Mouse (Mus musculus) liver, embryonic 12.5 days (tissue): ENCODE results near the gene Mrpl10. TPM values are rescaled to one million over a fixed set of nuclear protein-coding genes. Genes with fewer than 3 reads are reported as not detected.
A peak's percentile ranks its signal among the peaks of the same experiment; 100 is the strongest.

Experiments
- ATAC-seq: fragments of 200-750 bp; cut with Nextera tagmentation; 2 replicates; pipeline ENCODE4 v1.8.0; 2017; ENCODE audit warnings: moderate number of reproducible peaks, mild to moderate bottlenecking, moderate library complexity
- H3K27ac ChIP-seq: fragments of 300-500 bp; sonication (generic); 2 replicates; pipeline ENCODE4 v1.5.1; 2016; ENCODE audit warnings: mild to moderate bottlenecking
- H3K27me3 ChIP-seq: fragments of 300-500 bp; sonication (generic); replicated peaks from 2 replicates; pipeline ENCODE4 v1.6.1; 2016; ENCODE audit warnings: mild to moderate bottlenecking, moderate library complexity
- H3K36me3 ChIP-seq: fragments of 300-500 bp; sonication (generic); 2 replicates; pipeline ENCODE4 v1.6.1; 2016; ENCODE audit warnings: mild to moderate bottlenecking, moderate library complexity
- H3K4me1 ChIP-seq: fragments of 300-500 bp; sonication (generic); 2 replicates; pipeline ENCODE4 v1.6.1; 2016
- H3K4me2 ChIP-seq: fragments of 300-500 bp; sonication (generic); 2 replicates; pipeline ENCODE4 v1.6.1; 2016; ENCODE audit warnings: mild to moderate bottlenecking, moderate library complexity
- H3K4me3 ChIP-seq: fragments of 300-500 bp; sonication (generic); 2 replicates; pipeline ENCODE4 v1.5.1; 2016; ENCODE audit warnings: mild to moderate bottlenecking, moderate library complexity
- H3K9ac ChIP-seq: fragments of 300-500 bp; sonication (generic); 2 replicates; pipeline ENCODE4 v1.6.1; 2016; ENCODE audit warnings: mild to moderate bottlenecking, moderate library complexity
- H3K9me3 ChIP-seq: fragments of 300-500 bp; sonication (generic); replicated peaks from 2 replicates; pipeline ENCODE4 v1.6.1; 2016; ENCODE audit warnings: mild to moderate bottlenecking, moderate library complexity
- WGBS: fragments of 180-500 bp; shearing (Covaris S2); methylation state at CpG from one replicate; pipeline ENCODE4 v1.1.7; 2016; ENCODE audit not compliant: insufficient replicate concordance; 5-methylcytosine and 5-hydroxymethylcytosine counted together
- polyA plus RNA-seq: library from polyadenylated mRNA; unstranded; fragments of >200 nt; fragmentation: Nextera tagmentation; extraction: Ambion mirVana; gene quantifications from 2 replicates; pipeline ENCODE4 v1.2.1, GENCODE M21; 2016

Mrpl10 gene
- polyA plus RNA-seq, 1 experiment from 2014 or later: 56.7 TPM

DNA sequence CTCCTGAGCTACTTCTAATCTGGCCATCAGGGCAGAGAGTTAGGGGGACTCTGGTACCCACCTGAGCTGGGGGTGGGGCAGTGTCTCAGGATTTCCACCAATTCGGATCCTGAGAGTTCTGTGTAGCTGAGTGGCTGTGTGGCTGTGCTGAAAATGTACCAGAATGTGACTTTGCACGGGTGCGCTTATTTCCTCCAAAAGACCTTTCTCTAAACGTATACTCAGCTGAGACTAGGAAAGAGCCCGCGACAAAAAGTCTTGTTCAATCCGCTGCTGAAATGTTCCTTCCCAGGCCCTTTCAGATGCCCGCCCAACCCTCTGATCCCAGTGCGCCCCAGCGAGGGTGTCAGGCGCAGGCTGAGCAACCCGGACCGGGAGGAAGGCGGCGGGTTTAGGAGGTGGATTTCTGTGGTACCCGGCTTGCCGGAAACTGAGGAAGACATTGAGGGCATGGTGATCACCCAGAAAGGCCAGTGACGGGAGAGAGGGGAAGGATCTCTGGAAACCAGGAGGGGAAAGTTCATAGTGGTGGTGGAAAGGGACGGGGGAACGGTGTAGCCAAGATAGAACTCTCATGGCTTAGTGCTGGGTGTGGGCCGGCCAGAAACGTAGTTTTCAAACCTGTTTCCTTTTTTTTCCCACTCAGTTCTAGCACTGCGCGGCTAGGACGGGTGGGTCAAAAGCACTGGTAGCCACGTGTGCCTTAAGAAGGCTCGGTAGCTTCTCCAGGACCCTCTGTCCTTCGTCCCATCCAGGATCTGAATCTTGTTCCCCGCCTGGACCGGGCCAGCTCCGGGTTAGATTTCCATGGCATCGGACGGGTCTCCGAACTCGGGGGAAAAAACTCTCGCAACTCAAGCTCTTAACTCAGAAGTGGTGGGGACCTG, 23.4 kb upstream of the Mrpl10 start:
- ATAC-seq: no peak
- no peaks in the 10 kb centered on the region for H3K36me3 ChIP-seq
- H3K27ac ChIP-seq: no peak overlapping the region
- 2% methylated on average over 36 of the region's 36 CpGs for WGBS
- no peak overlapping the region for H3K9ac ChIP-seq
- peaks cover 30% of the 10 kb centered on the region for H3K4me1 ChIP-seq
- H3K9me3 ChIP-seq: no peaks in the 10 kb centered on the region
- H3K4me3 ChIP-seq: peak overlapping the region; percentile 28; the same call in 1 of the 2 replicates
- peaks cover 98% of the 10 kb centered on the region for H3K27me3 ChIP-seq
- H3K4me2 ChIP-seq: peak overlapping the region; percentile 56

DNA sequence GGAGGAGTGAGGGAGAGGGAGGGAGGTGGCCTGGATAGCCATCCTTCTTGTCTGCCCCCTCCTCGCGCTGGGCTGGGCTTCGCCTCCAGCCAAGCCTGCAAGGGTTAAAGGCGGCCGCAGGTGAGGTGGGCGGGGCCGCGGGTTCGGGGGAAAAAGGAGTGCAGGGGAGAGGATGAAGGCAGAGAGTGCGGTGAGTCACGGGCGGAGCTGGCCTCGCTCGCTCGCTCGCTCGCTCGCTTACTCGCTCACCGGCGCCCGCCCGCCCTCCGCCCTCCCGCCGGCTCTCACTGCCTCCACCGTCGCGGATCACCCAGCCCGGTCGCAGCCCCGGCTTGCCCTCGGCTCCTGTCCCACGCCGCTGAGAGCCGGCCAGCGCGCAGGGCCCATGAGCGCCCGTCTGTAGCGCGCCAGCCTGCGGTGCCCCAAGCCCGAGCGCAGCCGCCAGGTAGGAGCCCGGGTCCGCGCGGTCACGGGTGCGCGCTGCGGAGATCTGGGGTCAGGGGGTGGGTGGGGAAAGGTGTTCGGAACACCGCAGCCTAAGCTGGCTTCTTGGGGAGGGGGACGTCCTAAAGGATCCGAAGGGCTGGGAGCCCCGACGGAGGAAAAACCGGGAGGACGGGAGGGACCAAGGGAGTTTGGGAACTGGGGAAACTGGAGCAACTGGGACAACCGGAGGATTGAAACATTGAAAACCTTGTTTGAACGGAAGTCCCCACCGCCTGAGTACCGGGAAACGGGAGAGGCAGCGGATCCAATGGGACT, 22.6 kb upstream of the Mrpl10 start:
- H3K4me1 ChIP-seq: peaks cover 30% of the 10 kb centered on the region
- peak overlapping the region; percentile 56 for H3K4me2 ChIP-seq
- ATAC-seq: no peak
- H3K36me3 ChIP-seq: no peaks in the 10 kb centered on the region
- 2% methylated on average over 68 of the region's 68 CpGs for WGBS
- H3K27me3 ChIP-seq: peaks cover 98% of the 10 kb centered on the region
- H3K9me3 ChIP-seq: no peaks in the 10 kb centered on the region
- H3K4me3 ChIP-seq: peak overlapping the region; percentile 28; the same call in 1 of the 2 replicates
- no peak overlapping the region for H3K27ac ChIP-seq
- H3K9ac ChIP-seq: 0 out of 2 replicates have a peak overlapping the region, but pooled peaks have one; percentile 2

DNA sequence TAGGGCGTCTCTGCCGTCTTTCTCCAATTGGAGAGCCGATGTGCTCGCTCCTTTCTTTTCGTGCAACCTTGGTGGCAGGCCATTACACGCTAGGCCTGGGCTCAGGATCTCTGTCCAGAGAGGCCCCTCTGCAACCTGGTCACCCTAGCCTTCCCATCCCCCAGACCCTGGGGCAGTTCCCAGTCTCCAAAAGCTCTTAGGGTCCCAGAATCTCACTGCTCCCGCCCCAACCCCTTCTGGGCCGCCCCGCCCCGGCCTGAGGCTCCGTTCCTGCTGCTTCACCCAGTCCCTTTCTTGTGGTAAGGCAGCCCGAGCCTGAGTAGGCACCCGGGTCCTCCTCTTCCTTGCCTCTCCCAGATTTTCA, 22.0 kb upstream of the Mrpl10 start:
- Histone ChIP-seq H3K9ac (no peak overlapping the region), H3K36me3 (no peaks in the 10 kb centered on the region), H3K27ac (no peak overlapping the region), H3K4me3 (0 out of 2 replicates have a peak overlapping the region, but pooled peaks have one; percentile 28), H3K4me1 (peaks cover 30% of the 10 kb centered on the region), H3K27me3 (peaks cover 98% of the 10 kb centered on the region), H3K4me2 (peak overlapping the region; percentile 56; the same call in 1 of the 2 replicates), H3K9me3 (no peaks in the 10 kb centered on the region)
- 9% methylated on average over 13 of the region's 13 CpGs for WGBS
- ATAC-seq: no peak

DNA sequence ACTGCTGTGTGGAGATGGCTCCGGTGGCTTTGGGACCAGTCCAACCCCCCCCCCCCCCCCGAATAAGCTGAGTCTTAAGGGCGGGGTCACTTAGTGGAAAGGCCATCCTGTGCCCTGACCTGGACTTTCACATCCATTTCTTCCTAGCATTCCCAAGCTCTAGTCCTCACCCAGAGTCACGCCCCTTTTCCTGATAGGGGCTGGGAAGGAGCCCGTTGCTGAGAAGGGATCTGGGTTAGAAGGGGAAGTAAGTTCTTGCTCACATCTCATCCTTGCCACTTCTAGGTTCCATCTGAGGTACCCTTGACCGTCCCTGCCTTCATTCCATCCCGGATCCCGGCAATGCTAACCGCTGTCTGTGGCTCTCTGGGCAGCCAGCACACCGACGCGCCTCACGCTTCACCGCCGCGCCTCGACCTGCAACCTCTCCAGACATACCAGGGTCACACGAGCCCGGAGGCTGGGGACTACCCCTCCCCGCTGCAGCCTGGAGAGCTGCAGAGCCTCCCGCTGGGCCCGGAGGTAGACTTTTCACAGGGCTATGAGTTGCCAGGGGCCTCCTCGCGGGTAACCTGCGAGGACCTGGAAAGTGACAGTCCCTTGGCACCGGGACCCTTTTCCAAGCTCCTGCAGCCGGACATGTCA, 20.1 kb upstream of the Mrpl10 start:
- Histone ChIP-seq H3K9ac (no peak overlapping the region), H3K27ac (no peak overlapping the region), H3K36me3 (no peaks in the 10 kb centered on the region), H3K27me3 (peaks cover 98% of the 10 kb centered on the region), H3K4me3 (peak overlapping the region; percentile 59), H3K9me3 (no peaks in the 10 kb centered on the region), H3K4me1 (peaks cover 40% of the 10 kb centered on the region), H3K4me2 (peak overlapping the region; percentile 78)
- 3% methylated on average over 27 of the region's 27 CpGs for WGBS
- no peak for ATAC-seq

DNA sequence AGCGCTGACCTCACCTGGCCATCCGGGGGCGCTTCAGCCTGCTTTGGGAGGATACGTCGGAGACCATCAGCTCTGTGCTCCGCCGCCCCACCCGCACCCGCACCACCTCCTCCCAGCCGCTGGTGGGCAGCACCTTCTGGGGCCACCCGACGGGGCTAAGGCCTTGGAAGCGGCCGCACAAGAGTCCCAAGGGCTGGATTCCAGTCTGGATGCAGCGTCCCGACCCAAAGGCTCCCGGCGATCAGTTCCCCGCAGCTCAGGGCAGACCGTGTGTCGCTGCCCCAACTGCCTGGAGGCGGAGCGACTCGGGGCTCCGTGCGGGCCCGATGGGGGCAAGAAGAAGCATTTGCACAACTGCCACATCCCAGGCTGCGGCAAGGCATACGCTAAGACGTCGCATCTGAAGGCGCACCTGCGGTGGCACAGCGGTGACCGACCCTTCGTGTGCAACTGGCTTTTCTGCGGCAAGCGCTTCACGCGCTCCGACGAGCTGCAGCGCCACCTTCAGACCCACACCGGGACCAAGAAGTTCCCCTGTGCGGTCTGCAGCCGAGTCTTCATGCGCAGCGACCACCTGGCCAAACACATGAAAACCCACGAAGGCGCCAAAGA, 19.4 kb upstream of the Mrpl10 start:
- ATAC-seq: peak; percentile 52; the same call in 1 of the 2 replicates
- Histone ChIP-seq H3K9me3 (no peaks in the 10 kb centered on the region), H3K4me3 (peak overlapping the region; percentile 59), H3K27ac (no peak overlapping the region), H3K4me1 (peaks cover 41% of the 10 kb centered on the region), H3K4me2 (peak overlapping the region; percentile 78), H3K27me3 (peaks cover 90% of the 10 kb centered on the region), H3K9ac (peak overlapping the region; percentile 60), H3K36me3 (no peaks in the 10 kb centered on the region)
- WGBS: under 1% methylated on average over 50 of the region's 50 CpGs

DNA sequence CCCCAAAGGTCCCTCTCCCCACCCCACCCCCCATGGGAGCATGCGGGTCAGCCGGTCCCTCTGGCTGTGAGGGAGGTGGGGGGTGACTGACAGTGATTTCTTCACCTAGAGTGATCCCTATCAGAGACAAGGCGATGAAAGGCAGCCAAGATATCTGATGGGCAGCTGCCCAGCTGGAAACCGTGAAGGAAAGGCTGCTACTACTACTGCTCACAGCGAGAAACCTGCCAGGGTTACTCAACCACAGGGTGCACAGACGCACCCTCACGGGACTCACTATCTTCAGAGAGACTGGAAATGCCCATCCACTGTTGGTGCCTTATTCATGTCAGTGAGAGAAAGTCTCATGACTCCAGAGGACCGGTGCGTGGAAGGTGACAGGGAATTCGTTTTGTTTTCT, 16.4 kb upstream of the Mrpl10 start:
- ATAC-seq: no peak
- no peaks in the 10 kb centered on the region for H3K36me3 ChIP-seq
- no peak overlapping the region for H3K9ac ChIP-seq
- 35% methylated on average over 10 of the region's 10 CpGs for WGBS
- peaks cover 69% of the 10 kb centered on the region for H3K27me3 ChIP-seq
- H3K4me3 ChIP-seq: no peak overlapping the region
- H3K4me1 ChIP-seq: peaks cover 38% of the 10 kb centered on the region
- H3K9me3 ChIP-seq: no peaks in the 10 kb centered on the region
- no peak overlapping the region for H3K27ac ChIP-seq
- no peak overlapping the region for H3K4me2 ChIP-seq

DNA sequence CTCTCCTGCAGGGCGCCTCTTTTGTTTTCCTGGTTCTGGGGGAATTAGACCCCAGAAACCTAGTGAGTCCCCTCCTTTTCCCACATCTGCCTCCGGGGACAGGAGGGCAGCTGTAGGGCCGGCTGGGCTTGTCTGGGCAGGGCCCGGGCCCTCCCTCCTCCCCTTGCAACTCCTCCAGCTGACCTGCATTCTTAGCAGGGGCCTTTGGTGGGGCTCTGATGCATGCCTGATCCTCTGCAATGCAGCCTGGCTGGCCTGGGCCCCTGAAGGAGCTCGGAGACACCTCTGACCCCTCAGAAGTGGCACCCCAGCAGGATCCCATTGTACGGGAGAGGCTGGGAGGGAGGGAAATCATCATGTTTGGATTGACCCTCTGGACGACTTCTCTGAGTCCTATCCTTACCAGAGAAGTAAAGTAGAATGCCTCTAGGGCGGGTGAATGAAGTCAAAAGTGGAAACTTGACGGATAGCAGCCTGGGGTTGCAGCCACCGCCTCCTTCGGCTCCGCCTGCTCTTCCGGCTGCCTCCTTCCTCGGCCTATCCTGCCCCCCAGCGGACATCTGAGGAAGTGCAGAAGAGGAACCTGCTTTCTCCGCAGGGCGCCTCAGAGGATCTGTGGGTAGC, 15.5 kb upstream of the Mrpl10 start:
- peak; percentile 36; the same call in 1 of the 2 replicates for ATAC-seq
- Histone ChIP-seq H3K4me2 (peak overlapping the region; percentile 72), H3K9ac (peak overlapping the region; percentile 65), H3K4me3 (peak overlapping the region; percentile 36), H3K36me3 (no peaks in the 10 kb centered on the region), H3K27ac (peak overlapping the region; percentile 56), H3K9me3 (no peaks in the 10 kb centered on the region), H3K27me3 (peaks cover 60% of the 10 kb centered on the region), H3K4me1 (peaks cover 47% of the 10 kb centered on the region)
- 13% methylated on average over 17 of the region's 17 CpGs for WGBS

DNA sequence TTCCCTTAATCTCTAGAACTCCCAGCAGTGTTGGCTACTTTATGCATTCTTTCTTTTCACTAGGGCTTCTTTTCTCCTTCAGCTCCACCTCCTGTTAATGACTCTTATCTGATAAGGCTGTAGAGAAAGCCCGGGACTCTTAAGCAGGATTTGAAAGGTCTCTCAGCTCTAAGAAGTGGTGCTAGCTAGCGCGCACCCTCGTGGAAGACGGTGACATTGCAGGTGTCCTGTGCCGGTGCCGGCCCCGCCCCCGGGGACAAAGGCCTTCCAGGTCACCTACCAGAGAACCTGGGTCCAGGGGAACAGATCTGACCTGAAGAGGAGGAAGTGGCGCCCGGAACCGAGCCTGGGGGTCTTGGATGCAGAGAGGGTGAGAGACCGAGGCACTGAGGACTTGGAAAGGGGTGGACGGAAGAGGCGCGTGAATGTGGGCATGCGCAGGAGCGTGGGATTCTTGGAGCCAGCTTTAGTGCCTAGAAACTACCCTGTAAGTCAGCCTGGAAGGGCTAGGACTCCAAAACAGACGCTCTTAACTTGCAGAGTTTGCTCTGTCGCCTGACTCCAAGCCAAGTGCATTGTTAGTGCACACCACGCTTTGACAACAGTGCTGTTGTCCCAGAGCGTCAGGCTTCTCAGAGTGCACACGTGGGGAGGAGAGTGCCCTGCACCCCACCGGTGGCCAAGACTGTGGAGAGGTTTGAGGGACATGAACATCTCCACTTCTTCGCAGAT, 11.5 kb upstream of the Mrpl10 start, which contains the start of gene Scrn2:
Gene Scrn2 (plus strand): TSS at position 253 of the 732 bp plus-strand sequence.
- Histone ChIP-seq H3K27me3 (peaks cover 20% of the 10 kb centered on the region), H3K36me3 (peaks cover 7% of the 10 kb centered on the region; the same call in 1 of the 2 replicates), H3K4me3 (peak within 1 kb of the TSS; percentile 65), H3K9ac (peak within 1 kb of the TSS; percentile 71), H3K4me1 (peaks cover 31% of the 10 kb centered on the region), H3K4me2 (peak within 1 kb of the TSS; percentile 69), H3K27ac (peak within 1 kb of the TSS; percentile 57), H3K9me3 (no peaks in the 10 kb centered on the region)
- peak; percentile 74 for ATAC-seq
- WGBS: 4% methylated on average over 25 of the region's 25 CpGs

DNA sequence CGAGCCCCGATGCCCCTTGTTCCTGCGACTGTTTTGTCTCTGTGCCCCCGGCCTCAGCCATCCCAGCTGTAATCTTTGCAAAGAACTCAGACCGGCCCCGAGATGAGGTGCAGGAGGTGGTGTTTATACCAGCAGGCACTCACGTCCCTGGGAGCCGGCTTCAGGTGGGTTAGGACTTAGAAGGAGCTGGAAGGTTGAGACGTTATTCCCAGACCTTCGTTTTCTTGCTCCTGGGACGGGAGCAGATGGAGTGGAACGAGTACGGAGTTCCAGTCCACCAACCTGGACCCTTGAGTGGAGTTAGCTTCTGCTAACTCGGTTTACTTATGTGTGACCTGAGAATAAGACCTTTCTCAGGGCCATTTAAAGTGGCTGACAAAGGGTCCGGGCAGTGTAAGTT, 10.9 kb upstream of the Mrpl10 start:
- Histone ChIP-seq H3K9ac (peak overlapping the region; percentile 71), H3K27ac (peak overlapping the region; percentile 57; the same call in 1 of the 2 replicates), H3K4me2 (peak overlapping the region; percentile 69), H3K4me1 (peaks cover 29% of the 10 kb centered on the region), H3K4me3 (peak overlapping the region; percentile 65), H3K27me3 (peaks cover 14% of the 10 kb centered on the region), H3K9me3 (no peaks in the 10 kb centered on the region), H3K36me3 (peaks cover 7% of the 10 kb centered on the region; the same call in 1 of the 2 replicates)
- WGBS: 24% methylated on average over 15 of the region's 15 CpGs
- ATAC-seq: peak; percentile 2; the same call in 1 of the 2 replicates

DNA sequence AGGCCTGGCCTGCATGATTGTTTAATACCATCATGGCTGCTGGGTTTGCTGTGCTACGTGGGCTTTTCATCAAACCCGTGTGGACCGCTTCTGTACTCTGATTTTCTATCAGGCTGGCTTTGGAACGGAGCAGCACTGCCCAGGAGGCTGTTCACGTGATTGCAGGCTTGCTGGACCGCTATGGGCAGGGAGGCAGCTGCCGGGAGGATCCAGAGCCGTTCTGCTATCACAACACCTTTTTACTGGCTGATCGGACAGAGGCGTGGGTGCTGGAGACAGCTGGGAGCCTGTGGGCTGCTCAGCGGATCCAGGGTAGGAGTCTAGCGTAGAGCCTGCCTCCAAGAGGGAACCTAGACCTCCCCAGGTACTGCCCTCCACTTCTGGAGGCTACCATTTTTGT, 9.4 kb upstream of the Mrpl10 start:
- Histone ChIP-seq H3K4me2 (no peak overlapping the region), H3K36me3 (peaks cover 7% of the 10 kb centered on the region; the same call in 1 of the 2 replicates), H3K9me3 (no peaks in the 10 kb centered on the region), H3K9ac (no peak overlapping the region), H3K27ac (no peak overlapping the region), H3K4me3 (no peak overlapping the region), H3K27me3 (0 out of 2 replicates have a peak, but pooled peaks cover 8% of the 10 kb centered on the region), H3K4me1 (peaks cover 20% of the 10 kb centered on the region)
- ATAC-seq: no peak
- WGBS: 77% methylated on average over 12 of the region's 12 CpGs
